In the genomic region with DNA sequence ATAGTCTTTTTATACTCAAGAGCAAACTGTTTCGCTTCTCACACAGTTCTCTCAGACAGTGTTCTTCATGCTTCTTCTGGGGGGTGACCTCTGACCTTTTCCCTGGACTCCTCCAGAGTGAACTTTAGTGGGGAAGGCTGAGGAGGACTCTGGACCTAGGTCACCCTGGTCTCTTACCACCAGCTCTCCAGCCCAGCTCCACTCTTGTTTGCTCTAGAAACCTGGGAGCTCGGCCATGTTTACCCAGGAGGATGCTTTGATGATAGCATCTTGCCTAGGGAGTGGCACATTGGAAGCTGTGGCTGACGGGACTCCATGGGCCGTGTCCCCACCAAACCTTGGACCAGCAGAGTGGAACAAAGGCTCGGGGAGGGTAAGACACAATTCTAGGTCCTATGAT, we compare ENCODE assay signal across 16 mouse cellular contexts. TPM values are rescaled to one million over a fixed set of nuclear protein-coding genes. Genes with fewer than 3 reads are reported as not detected.
DNase-seq lines count a peak whose midpoint lies in the region; ATAC-seq and TF ChIP-seq lines count a peak whose summit lies in the region.
"Had no signal": no experiment of that assay in that cellular context is flagged by ENCODE, and none has a peak within 500 bp of the region (broad histone marks: within the 10 kb centered on the region; RNA-seq: fewer than 3 reads in every experiment).

No protein-coding gene starts in this region.

- no peaks in the 10 kb centered on the region for H3K27me3 ChIP-seq in kidney, adult 2 months (replicated peaks; ENCODE audit: control insufficient read depth, insufficient read depth, low read length)
- H3K27me3 ChIP-seq in kidney, embryonic 16.5 days (ENCODE audit: insufficient read depth, low read length) = no peaks in the 10 kb centered on the region
- H3K27me3 ChIP-seq in midbrain, embryonic 11.5 days (ENCODE audit: control insufficient read depth, insufficient read depth, low read length) = no peaks in the 10 kb centered on the region
- no peaks in the 10 kb centered on the region for H3K27me3 ChIP-seq in midbrain, embryonic 16.5 days (ENCODE audit: control insufficient read depth, insufficient read depth, low read depth, low read length)
- H3K27me3 ChIP-seq in stomach, embryonic 15.5 days (replicated peaks) = no peaks in the 10 kb centered on the region
- H3K27me3 ChIP-seq: forebrain, embryonic 15.5 days had no signal

- TF ChIP-seq CTCF in kidney, adult 2 months (conservative IDR thresholded peaks at IDR 0.05; ENCODE audit: insufficient read depth, insufficient read length, low read depth, low read length) = no peak

- H3K36me3 ChIP-seq in kidney, adult 2 months (ENCODE audit: control insufficient read depth, insufficient read depth, low read length) = no peaks in the 10 kb centered on the region
- peaks cover 12% of the 10 kb centered on the region; the same call in 1 of the 2 replicates for H3K36me3 ChIP-seq in kidney, embryonic 16.5 days (ENCODE audit: insufficient read depth, low read length)
- H3K36me3 ChIP-seq in midbrain, embryonic 11.5 days (ENCODE audit: control insufficient read depth, insufficient read depth, low read length) = no peaks in the 10 kb centered on the region
- peaks cover 9% of the 10 kb centered on the region; the same call in 1 of the 2 replicates for H3K36me3 ChIP-seq in midbrain, embryonic 16.5 days (ENCODE audit: control insufficient read depth, insufficient read depth, low read length)
- no peaks in the 10 kb centered on the region for H3K36me3 ChIP-seq in stomach, embryonic 15.5 days
- H3K36me3 ChIP-seq: G1E had no signal

- ATAC-seq in kidney, embryonic 16.5 days (ENCODE audit: low FRiP score, low TSS enrichment) = no peak
- no peak for ATAC-seq in midbrain, embryonic 11.5 days (ENCODE audit: low FRiP score)
- no peak for ATAC-seq in midbrain, embryonic 16.5 days
- peak; percentile 69 for ATAC-seq in stomach, embryonic 15.5 days (ENCODE audit: insufficient read depth, low FRiP score, low read depth)
- ATAC-seq in megakaryocyte progenitor cell, adult 5-6 weeks (replicated peaks; ENCODE audit: poor library complexity) = no peak
- ATAC-seq: forebrain, embryonic 15.5 days had no signal

- H3K9ac ChIP-seq in kidney, embryonic 16.5 days (replicated peaks; ENCODE audit: low read length) = no peak overlapping the region
- H3K9ac ChIP-seq in midbrain, embryonic 11.5 days (ENCODE audit: low read length) = no peak overlapping the region
- no peak overlapping the region for H3K9ac ChIP-seq in midbrain, embryonic 16.5 days (ENCODE audit: low read depth, low read length)
- H3K9ac ChIP-seq in stomach, embryonic 15.5 days = no peak overlapping the region
- H3K9ac ChIP-seq: forebrain, embryonic 15.5 days; heart, embryonic 12.5 days had no signal

- H3K4me1 ChIP-seq in kidney, adult 2 months (ENCODE audit: control insufficient read depth, insufficient read depth, low read length) = no peaks in the 10 kb centered on the region
- H3K4me1 ChIP-seq in kidney, embryonic 16.5 days (ENCODE audit: insufficient read depth, low read length) = no peaks in the 10 kb centered on the region
- H3K4me1 ChIP-seq in midbrain, embryonic 11.5 days (ENCODE audit: control insufficient read depth, insufficient read depth, low read length) = no peaks in the 10 kb centered on the region
- no peaks in the 10 kb centered on the region for H3K4me1 ChIP-seq in midbrain, embryonic 16.5 days (ENCODE audit: control insufficient read depth, insufficient read depth, low read length)
- H3K4me1 ChIP-seq in stomach, embryonic 15.5 days = no peaks in the 10 kb centered on the region
- H3K4me1 ChIP-seq: forebrain, embryonic 15.5 days; heart, embryonic 12.5 days had no signal

- WGBS in kidney, adult 2 months = 50% methylated on average over 5 of the region's 5 CpGs
- 53% methylated on average over 5 of the region's 5 CpGs for WGBS in kidney, embryonic 16.5 days
- 84% methylated on average over 5 of the region's 5 CpGs for WGBS in midbrain, embryonic 11.5 days
- 80% methylated on average over 5 of the region's 5 CpGs for WGBS in midbrain, embryonic 16.5 days
- 58% methylated on average over 5 of the region's 5 CpGs for WGBS in stomach, embryonic 15.5 days

- TF ChIP-seq POLR2A in kidney, adult 2 months (IDR thresholded peaks at IDR 0.05; ENCODE audit: low read depth, low read length) = no peak

- no peaks in the 10 kb centered on the region for H3K9me3 ChIP-seq in kidney, embryonic 16.5 days (ENCODE audit: low read length)
- no peaks in the 10 kb centered on the region for H3K9me3 ChIP-seq in midbrain, embryonic 11.5 days (ENCODE audit: control insufficient read depth, low read length)
- no peaks in the 10 kb centered on the region for H3K9me3 ChIP-seq in midbrain, embryonic 16.5 days (replicated peaks; ENCODE audit: control insufficient read depth, low read length, poor library complexity, severe bottlenecking)
- no peaks in the 10 kb centered on the region for H3K9me3 ChIP-seq in stomach, embryonic 15.5 days
- H3K9me3 ChIP-seq: forebrain, embryonic 15.5 days; G1E; heart, embryonic 12.5 days had no signal

- no peak overlapping the region for H3K4me2 ChIP-seq in kidney, embryonic 16.5 days (replicated peaks; ENCODE audit: low read depth, low read length)
- no peak overlapping the region for H3K4me2 ChIP-seq in midbrain, embryonic 11.5 days
- H3K4me2 ChIP-seq in midbrain, embryonic 16.5 days (ENCODE audit: low read length) = no peak overlapping the region
- no peak overlapping the region for H3K4me2 ChIP-seq in stomach, embryonic 15.5 days
- H3K4me2 ChIP-seq: forebrain, embryonic 15.5 days; heart, embryonic 12.5 days had no signal

- peak; percentile 74 for DNase-seq in kidney, adult 2 months
- DNase-seq in midbrain, embryonic 11.5 days (ENCODE audit: low spot score, missing footprints) = peak; percentile 60
- peak; percentile 64 to 65 for DNase-seq in kidney, postnatal 36 days
- DNase-seq in right cerebral cortex, postnatal 36 days (ENCODE audit: low spot score in 2 of 2) = no peak
- DNase-seq: adrenal gland, adult 8-10 months; cerebellum, adult 9-10 months; embryo, embryonic 11 days; gastrocnemius, postnatal 14 days; lung, adult 18-20 months had no signal

- H3K4me3 ChIP-seq in kidney, adult 2 months (ENCODE audit: insufficient read depth, low read depth, low read length) = no peak overlapping the region
- H3K4me3 ChIP-seq in kidney, embryonic 16.5 days (ENCODE audit: low read length) = no peak overlapping the region
- H3K4me3 ChIP-seq in midbrain, embryonic 11.5 days (ENCODE audit: low read depth, low read length) = no peak overlapping the region
- H3K4me3 ChIP-seq in midbrain, embryonic 16.5 days (ENCODE audit: low read depth, low read length) = no peak overlapping the region
- no peak overlapping the region for H3K4me3 ChIP-seq in stomach, embryonic 15.5 days (replicated peaks)
- H3K4me3 ChIP-seq: forebrain, embryonic 15.5 days; heart, embryonic 12.5 days had no signal

- no peak overlapping the region for H3K27ac ChIP-seq in kidney, adult 2 months (ENCODE audit: insufficient read depth, low read depth, low read length)
- no peak overlapping the region for H3K27ac ChIP-seq in kidney, embryonic 16.5 days (ENCODE audit: low read length)
- no peak overlapping the region for H3K27ac ChIP-seq in midbrain, embryonic 11.5 days (ENCODE audit: low read depth, low read length)
- H3K27ac ChIP-seq in midbrain, embryonic 16.5 days (ENCODE audit: low read length) = no peak overlapping the region
- no peak overlapping the region for H3K27ac ChIP-seq in stomach, embryonic 15.5 days
- H3K27ac ChIP-seq: forebrain, embryonic 15.5 days had no signal

RNA-seq across cellular contexts. Expression of a gene that starts 31.8 kb away (rescaled TPM):
- polyA plus RNA-seq in kidney, adult 2 months (2012; rRNA removed) = 0.38 and 0.61 TPM in 2 replicates
- 0.32 and 1.2 TPM in 2 replicates for polyA plus RNA-seq in kidney, embryonic 16.5 days (2015; fragmentation: Nextera tagmentation; extraction: Ambion mirVana)
- 0.12 and 0.34 TPM in 2 replicates for polyA plus RNA-seq in midbrain, embryonic 11.5 days (2014; fragmentation: Nextera tagmentation; extraction: Ambion mirVana)
- 0.78 and 0.99 TPM in 2 replicates for polyA plus RNA-seq in midbrain, embryonic 16.5 days (2015; fragmentation: Nextera tagmentation; extraction: Ambion mirVana)
- polyA plus RNA-seq in stomach, embryonic 15.5 days (2015; fragmentation: Nextera tagmentation; extraction: Ambion mirVana) = 0.45 and 0.50 TPM in 2 replicates
- total RNA-seq in megakaryocyte progenitor cell, adult 5-6 weeks (2015) = not detected in 2 replicates
- total RNA-seq in megakaryocyte progenitor cell, adult 5-6 weeks (2017) = not detected in 2 replicates
- polyA plus RNA-seq: G1E had no signal

RNA-seq across cellular contexts. Expression of a gene that starts 47.0 kb away (rescaled TPM):
- 13.7 and 14.6 TPM in 2 replicates for polyA plus RNA-seq in kidney, adult 2 months (2012; rRNA removed)
- 10.7 and 15.7 TPM in 2 replicates for polyA plus RNA-seq in kidney, embryonic 16.5 days (2015; fragmentation: Nextera tagmentation; extraction: Ambion mirVana)
- 12.1 and 15.0 TPM in 2 replicates for polyA plus RNA-seq in midbrain, embryonic 11.5 days (2014; fragmentation: Nextera tagmentation; extraction: Ambion mirVana)
- 51.2 and 53.5 TPM in 2 replicates for polyA plus RNA-seq in midbrain, embryonic 16.5 days (2015; fragmentation: Nextera tagmentation; extraction: Ambion mirVana)
- 9.0 and 11.6 TPM in 2 replicates for polyA plus RNA-seq in stomach, embryonic 15.5 days (2015; fragmentation: Nextera tagmentation; extraction: Ambion mirVana)
- 4.7 and 5.1 TPM in 2 replicates for total RNA-seq in megakaryocyte progenitor cell, adult 5-6 weeks (2015)
- total RNA-seq in megakaryocyte progenitor cell, adult 5-6 weeks (2017) = 4.1 and 5.2 TPM in 2 replicates

Comparison
In these comparisons a context has a peak if more than half of its experiments do, and no peak if none do; other contexts are left out.
1. DNase-seq: peak in kidney, adult 2 months (single experiment), midbrain, embryonic 11.5 days (single experiment) and kidney, postnatal 36 days (2 of 2); none in right cerebral cortex, postnatal 36 days (0 of 2).